10 mouse cellular contexts compared by ENCODE assay signal in the genomic region with DNA sequence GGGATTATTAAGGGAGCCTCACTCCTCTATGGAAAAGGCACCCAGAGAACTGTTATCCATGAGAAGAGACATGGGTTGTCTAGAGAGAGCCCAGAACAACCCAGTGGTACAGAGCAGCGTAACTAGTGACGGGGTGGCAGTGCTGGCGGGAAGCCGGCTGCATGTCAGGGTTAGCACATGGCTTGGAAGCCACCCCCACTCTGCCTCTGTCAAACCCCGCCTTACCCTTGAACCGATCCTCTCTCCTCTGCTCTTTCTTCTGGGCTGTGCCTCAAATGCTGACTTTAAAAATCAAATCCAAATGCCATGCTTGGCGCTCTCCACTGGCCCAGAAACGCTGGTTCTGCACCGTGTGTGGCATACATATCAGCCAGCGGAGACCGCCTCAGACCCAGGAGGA.
DNase-seq lines count a peak whose midpoint lies in the region; ATAC-seq lines count a peak whose summit lies in the region.
"Had no signal": no experiment of that assay in that cellular context is flagged by ENCODE, and none has a peak within 500 bp of the region (broad histone marks: within the 10 kb centered on the region; RNA-seq: fewer than 3 reads in every experiment).

No protein-coding gene starts in this region.

- DNase-seq in forebrain, embryonic 10.5 days (ENCODE audit: extremely low spot score, low spot score) = no peak
- no peak for DNase-seq in forebrain, embryonic 11.5 days (ENCODE audit: low spot score)
- no peak for DNase-seq in ovary, adult 18-20 months (ENCODE audit: low spot score)

- ATAC-seq in forebrain, embryonic 11.5 days (replicated peaks; ENCODE audit: low FRiP score) = no peak
- ATAC-seq in embryonic facial prominence, embryonic 15.5 days (ENCODE audit: insufficient number of reproducible peaks, low FRiP score, low TSS enrichment, low read depth) = peak; percentile 66
- ATAC-seq in hindbrain, embryonic 16.5 days = peak; percentile 35
- peak; percentile 29; the same call in 1 of the 2 replicates for ATAC-seq in midbrain, embryonic 16.5 days
- no peak for ATAC-seq in erythroblast, adult 5-6 weeks (replicated peaks; ENCODE audit: low FRiP score, poor library complexity, severe bottlenecking)
- no peak for ATAC-seq in heart, embryonic 11.5 days (replicated peaks; ENCODE audit: insufficient number of reproducible peaks, low FRiP score, low TSS enrichment)

- H3K36me3 ChIP-seq in forebrain, embryonic 10.5 days (replicated peaks) = no peaks in the 10 kb centered on the region
- no peaks in the 10 kb centered on the region for H3K36me3 ChIP-seq in forebrain, embryonic 11.5 days (ENCODE audit: control insufficient read depth, insufficient read depth, low read length)
- H3K36me3 ChIP-seq in embryonic facial prominence, embryonic 15.5 days = no peaks in the 10 kb centered on the region
- H3K36me3 ChIP-seq in hindbrain, embryonic 16.5 days (ENCODE audit: control insufficient read depth, insufficient read depth, low read length) = no peaks in the 10 kb centered on the region
- H3K36me3 ChIP-seq in midbrain, embryonic 16.5 days (ENCODE audit: control insufficient read depth, insufficient read depth, low read length) = no peaks in the 10 kb centered on the region
- H3K36me3 ChIP-seq in heart, embryonic 11.5 days (ENCODE audit: control insufficient read depth, insufficient read depth, low read length) = no peaks in the 10 kb centered on the region

- peak overlapping the region; percentile 45 for H3K27ac ChIP-seq in forebrain, embryonic 10.5 days
- H3K27ac ChIP-seq in forebrain, embryonic 11.5 days (ENCODE audit: low read depth, low read length) = no peak overlapping the region
- H3K27ac ChIP-seq in embryonic facial prominence, embryonic 15.5 days (replicated peaks) = peak overlapping the region; percentile 78
- peak overlapping the region; percentile 89 for H3K27ac ChIP-seq in hindbrain, embryonic 16.5 days (ENCODE audit: low read depth, low read length)
- H3K27ac ChIP-seq in midbrain, embryonic 16.5 days (ENCODE audit: low read length) = peak overlapping the region; percentile 91
- H3K27ac ChIP-seq in heart, embryonic 11.5 days (ENCODE audit: low read depth, low read length) = no peak overlapping the region
- H3K27ac ChIP-seq: kidney, postnatal 0 days; liver, embryonic 14.5 days had no signal

- WGBS in forebrain, embryonic 10.5 days = 87% methylated on average over 11 of the region's 11 CpGs
- 88% methylated on average over 11 of the region's 11 CpGs for WGBS in forebrain, embryonic 11.5 days
- WGBS in embryonic facial prominence, embryonic 15.5 days = 50% methylated on average over 11 of the region's 11 CpGs
- 60% methylated on average over 11 of the region's 11 CpGs for WGBS in hindbrain, embryonic 16.5 days
- 55% methylated on average over 11 of the region's 11 CpGs for WGBS in midbrain, embryonic 16.5 days
- 79% methylated on average over 11 of the region's 11 CpGs for WGBS in heart, embryonic 11.5 days (ENCODE audit: insufficient replicate concordance)

- H3K9ac ChIP-seq in forebrain, embryonic 11.5 days (ENCODE audit: low read length) = no peak overlapping the region
- no peak overlapping the region for H3K9ac ChIP-seq in embryonic facial prominence, embryonic 15.5 days
- peak overlapping the region; percentile 31 for H3K9ac ChIP-seq in hindbrain, embryonic 16.5 days (ENCODE audit: low read depth, low read length)
- H3K9ac ChIP-seq in midbrain, embryonic 16.5 days (ENCODE audit: low read depth, low read length) = no peak overlapping the region
- no peak overlapping the region for H3K9ac ChIP-seq in heart, embryonic 11.5 days (ENCODE audit: low read depth, low read length)
- H3K9ac ChIP-seq: liver, embryonic 14.5 days had no signal

- H3K4me3 ChIP-seq in forebrain, embryonic 10.5 days = no peak overlapping the region
- H3K4me3 ChIP-seq in forebrain, embryonic 11.5 days (ENCODE audit: low read depth, low read length) = no peak overlapping the region
- no peak overlapping the region for H3K4me3 ChIP-seq in embryonic facial prominence, embryonic 15.5 days (replicated peaks)
- no peak overlapping the region for H3K4me3 ChIP-seq in hindbrain, embryonic 16.5 days (ENCODE audit: low read length)
- H3K4me3 ChIP-seq in midbrain, embryonic 16.5 days (ENCODE audit: low read depth, low read length) = no peak overlapping the region
- H3K4me3 ChIP-seq in heart, embryonic 11.5 days (ENCODE audit: low read depth, low read length) = no peak overlapping the region

- H3K9me3 ChIP-seq in forebrain, embryonic 10.5 days = no peaks in the 10 kb centered on the region
- no peaks in the 10 kb centered on the region for H3K9me3 ChIP-seq in forebrain, embryonic 11.5 days (ENCODE audit: control insufficient read depth, low read length)
- H3K9me3 ChIP-seq in embryonic facial prominence, embryonic 15.5 days (replicated peaks) = no peaks in the 10 kb centered on the region
- H3K9me3 ChIP-seq in hindbrain, embryonic 16.5 days (ENCODE audit: control insufficient read depth, low read length) = no peaks in the 10 kb centered on the region
- no peaks in the 10 kb centered on the region for H3K9me3 ChIP-seq in midbrain, embryonic 16.5 days (replicated peaks; ENCODE audit: control insufficient read depth, low read length, poor library complexity, severe bottlenecking)
- no peaks in the 10 kb centered on the region for H3K9me3 ChIP-seq in heart, embryonic 11.5 days (replicated peaks; ENCODE audit: control insufficient read depth, low read length)

- H3K27me3 ChIP-seq in forebrain, embryonic 10.5 days (ENCODE audit: poor library complexity, severe bottlenecking) = peaks cover 39% of the 10 kb centered on the region
- H3K27me3 ChIP-seq in forebrain, embryonic 11.5 days (ENCODE audit: control insufficient read depth, insufficient read depth, low read length) = no peaks in the 10 kb centered on the region
- H3K27me3 ChIP-seq in embryonic facial prominence, embryonic 15.5 days = no peaks in the 10 kb centered on the region
- H3K27me3 ChIP-seq in hindbrain, embryonic 16.5 days (replicated peaks; ENCODE audit: control insufficient read depth, insufficient read depth, low read length) = no peaks in the 10 kb centered on the region
- no peaks in the 10 kb centered on the region for H3K27me3 ChIP-seq in midbrain, embryonic 16.5 days (ENCODE audit: control insufficient read depth, insufficient read depth, low read depth, low read length)
- H3K27me3 ChIP-seq in heart, embryonic 11.5 days (ENCODE audit: control insufficient read depth, insufficient read depth, low read length) = peaks cover 3% of the 10 kb centered on the region; the same call in 1 of the 2 replicates

- peaks cover 49% of the 10 kb centered on the region for H3K4me1 ChIP-seq in forebrain, embryonic 10.5 days
- H3K4me1 ChIP-seq in forebrain, embryonic 11.5 days (replicated peaks; ENCODE audit: control insufficient read depth, insufficient read depth, low read length) = peaks cover 21% of the 10 kb centered on the region
- peaks cover 37% of the 10 kb centered on the region for H3K4me1 ChIP-seq in embryonic facial prominence, embryonic 15.5 days
- H3K4me1 ChIP-seq in hindbrain, embryonic 16.5 days (ENCODE audit: control insufficient read depth, insufficient read depth, low read depth, low read length) = peaks cover 38% of the 10 kb centered on the region
- peaks cover 36% of the 10 kb centered on the region for H3K4me1 ChIP-seq in midbrain, embryonic 16.5 days (ENCODE audit: control insufficient read depth, insufficient read depth, low read length)
- H3K4me1 ChIP-seq in heart, embryonic 11.5 days (ENCODE audit: control insufficient read depth, insufficient read depth, low read length) = no peaks in the 10 kb centered on the region

- H3K4me2 ChIP-seq in forebrain, embryonic 11.5 days (ENCODE audit: low read depth, low read length, severe bottlenecking) = no peak overlapping the region
- no peak overlapping the region; the same call in 1 of the 2 replicates for H3K4me2 ChIP-seq in embryonic facial prominence, embryonic 15.5 days (replicated peaks)
- no peak overlapping the region for H3K4me2 ChIP-seq in hindbrain, embryonic 16.5 days (ENCODE audit: low read length)
- no peak overlapping the region for H3K4me2 ChIP-seq in midbrain, embryonic 16.5 days (ENCODE audit: low read length)
- no peak overlapping the region for H3K4me2 ChIP-seq in heart, embryonic 11.5 days

Comparison
In these comparisons a context has a peak if more than half of its experiments do, and no peak if none do; other contexts are left out.
1. H3K27ac ChIP-seq: peak in forebrain, embryonic 10.5 days (single experiment), embryonic facial prominence, embryonic 15.5 days (single experiment), hindbrain, embryonic 16.5 days (single experiment) and midbrain, embryonic 16.5 days (single experiment); none in forebrain, embryonic 11.5 days (single experiment) and heart, embryonic 11.5 days (single experiment).
2. ATAC-seq: peak in embryonic facial prominence, embryonic 15.5 days (single experiment), hindbrain, embryonic 16.5 days (single experiment) and midbrain, embryonic 16.5 days (single experiment); none in forebrain, embryonic 11.5 days (single experiment), erythroblast, adult 5-6 weeks (single experiment) and heart, embryonic 11.5 days (single experiment).